Mouse (Mus musculus) ES-CJ7 (cell line): ENCODE measurements around the gene Plxdc2.

Experiments
- DNase-seq: peaks from one replicate; pipeline ENCODE4 v3.0.0; 2011; ENCODE audit warnings: low read depth, low spot score

The Plxdc2 gene

GRCm38 (mm10) chr2:16571169-16571751 lies 215.2 kb downstream of the Plxdc2 start:
- DNase-seq = no peak

GRCm38 (mm10) chr2:16576566-16576965 lies 220.5 kb downstream of the Plxdc2 start:
- no peak for DNase-seq

- DNase-seq = no peak
Observed at GRCm38 (mm10) chr2:16578153-16578552, 222.0 kb downstream of the Plxdc2 start.

GRCm38 (mm10) chr2:16588546-16588945 lies 232.4 kb downstream of the Plxdc2 start:
- no peak for DNase-seq

GRCm38 (mm10) chr2:16595451-16595850 lies 239.3 kb downstream of the Plxdc2 start:
- DNase-seq = no peak

GRCm38 (mm10) chr2:16598231-16598630 lies 242.1 kb downstream of the Plxdc2 start:
- no peak for DNase-seq

- no peak for DNase-seq
Observed at GRCm38 (mm10) chr2:16604291-16604690, 248.2 kb downstream of the Plxdc2 start.

- no peak for DNase-seq
Observed at GRCm38 (mm10) chr2:16607792-16608586, 251.9 kb downstream of the Plxdc2 start.

GRCm38 (mm10) chr2:16642061-16642460 lies 286.0 kb downstream of the Plxdc2 start:
- no peak for DNase-seq

GRCm38 (mm10) chr2:16651713-16652112 lies 295.6 kb downstream of the Plxdc2 start:
- DNase-seq = no peak

GRCm38 (mm10) chr2:16664516-16664915 lies 308.4 kb downstream of the Plxdc2 start:
- no peak for DNase-seq

- DNase-seq = no peak
Observed at GRCm38 (mm10) chr2:16668391-16668790, 312.3 kb downstream of the Plxdc2 start.

- no peak for DNase-seq
Observed at GRCm38 (mm10) chr2:16682905-16683304, 326.8 kb downstream of the Plxdc2 start.

- DNase-seq = no peak
Observed at GRCm38 (mm10) chr2:16683739-16684138, 327.6 kb downstream of the Plxdc2 start.

GRCm38 (mm10) chr2:16684529-16684928 lies 328.4 kb downstream of the Plxdc2 start:
- no peak for DNase-seq

- DNase-seq = no peak
Observed at GRCm38 (mm10) chr2:16696390-16696789, 340.3 kb downstream of the Plxdc2 start.

- no peak for DNase-seq
Observed at GRCm38 (mm10) chr2:16697181-16697580, 341.1 kb downstream of the Plxdc2 start.

- peak; percentile 67 for DNase-seq
Observed at GRCm38 (mm10) chr2:16706227-16706626, 350.1 kb downstream of the Plxdc2 start.

- no peak for DNase-seq
Observed at GRCm38 (mm10) chr2:16709885-16710284, 353.8 kb downstream of the Plxdc2 start.

- DNase-seq = no peak
Observed at GRCm38 (mm10) chr2:16731033-16731432, 374.9 kb downstream of the Plxdc2 start.

- DNase-seq = no peak
Observed at GRCm38 (mm10) chr2:16734381-16734780, 378.3 kb downstream of the Plxdc2 start.

- no peak for DNase-seq
Observed at GRCm38 (mm10) chr2:16738241-16738640, 382.1 kb downstream of the Plxdc2 start.

GRCm38 (mm10) chr2:16741813-16742212 lies 385.7 kb downstream of the Plxdc2 start:
- peak; percentile 2 for DNase-seq
